ENCODE assay signal across 8 mouse cellular contexts in the genomic region with DNA sequence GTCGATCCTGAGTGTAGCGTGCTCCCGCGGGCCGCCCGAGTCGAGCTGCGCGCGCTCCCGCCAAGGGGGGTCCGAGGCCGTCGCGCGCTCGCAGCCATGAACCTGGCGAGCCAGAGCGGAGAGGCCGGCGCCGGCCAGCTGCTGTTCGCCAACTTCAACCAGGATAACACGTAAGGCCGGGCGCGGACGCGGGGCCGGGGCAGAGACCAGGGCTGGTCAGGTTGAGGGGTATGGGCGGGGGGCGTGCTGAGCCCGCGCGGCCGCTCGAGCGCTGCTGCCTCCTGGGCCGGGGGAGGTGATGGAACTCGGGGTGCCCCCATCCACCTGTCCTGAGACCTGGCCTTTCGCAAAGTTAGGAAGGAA. TPM values are rescaled to one million over a fixed set of nuclear protein-coding genes. Genes with fewer than 3 reads are reported as not detected.
A peak's percentile ranks its signal among the peaks of the same experiment; 100 is the strongest.
DNase-seq lines count a peak whose midpoint lies in the region; ATAC-seq and TF ChIP-seq lines count a peak whose summit lies in the region.

No protein-coding gene starts in this region.

- peaks cover 13% of the 10 kb centered on the region for H3K4me1 ChIP-seq in heart, embryonic 15.5 days (replicated peaks)
- peaks cover 9% of the 10 kb centered on the region for H3K4me1 ChIP-seq in heart, postnatal 0 days (ENCODE audit: control insufficient read depth, insufficient read depth)
- H3K4me1 ChIP-seq in midbrain, embryonic 11.5 days (ENCODE audit: control insufficient read depth, insufficient read depth, low read length): peaks cover 14% of the 10 kb centered on the region

- H3K27me3 ChIP-seq in heart, embryonic 15.5 days: no peaks in the 10 kb centered on the region
- H3K27me3 ChIP-seq in heart, postnatal 0 days (ENCODE audit: control insufficient read depth, insufficient read depth, low read length): no peaks in the 10 kb centered on the region
- no peaks in the 10 kb centered on the region for H3K27me3 ChIP-seq in midbrain, embryonic 11.5 days (ENCODE audit: control insufficient read depth, insufficient read depth, low read length)

- no peak for DNase-seq in heart, adult 11 months
- peak; percentile 26 for DNase-seq in T-cell, adult 2 months (ENCODE audit: low spot score)
- no peak for DNase-seq in heart, postnatal 0 days (ENCODE audit: low spot score)
- no peak for DNase-seq in midbrain, embryonic 11.5 days (ENCODE audit: low spot score, missing footprints)
- no peak for DNase-seq in retina, postnatal 1 day
- DNase-seq in left cerebral cortex, adult 9 months (ENCODE audit: low spot score in 2 of 2): no peak
- DNase-seq in adrenal gland, postnatal 4 days (ENCODE audit: low spot score in 2 of 2): no peak

- H3K9ac ChIP-seq in heart, embryonic 15.5 days: peak overlapping the region; percentile 92
- peak overlapping the region; percentile 88 for H3K9ac ChIP-seq in heart, postnatal 0 days (replicated peaks; ENCODE audit: low read depth, low read length)
- peak overlapping the region; percentile 81 for H3K9ac ChIP-seq in midbrain, embryonic 11.5 days (ENCODE audit: low read length)

- peaks cover 7% of the 10 kb centered on the region; the same call in 1 of the 2 replicates for H3K36me3 ChIP-seq in heart, embryonic 15.5 days
- H3K36me3 ChIP-seq in heart, postnatal 0 days (replicated peaks; ENCODE audit: control insufficient read depth, insufficient read depth, low read length): peaks cover 18% of the 10 kb centered on the region
- peaks cover 8% of the 10 kb centered on the region; the same call in 1 of the 2 replicates for H3K36me3 ChIP-seq in midbrain, embryonic 11.5 days (ENCODE audit: control insufficient read depth, insufficient read depth, low read length)

- WGBS in heart, embryonic 15.5 days: under 1% methylated on average over 41 of the region's 41 CpGs
- WGBS in heart, postnatal 0 days: 0% methylated on average over 26 of the region's 41 CpGs
- under 1% methylated on average over 41 of the region's 41 CpGs for WGBS in midbrain, embryonic 11.5 days

- H3K27ac ChIP-seq in heart, embryonic 15.5 days: peak overlapping the region; percentile 85
- H3K27ac ChIP-seq in heart, postnatal 0 days (ENCODE audit: low read depth): peak overlapping the region; percentile 82
- H3K27ac ChIP-seq in midbrain, embryonic 11.5 days (ENCODE audit: low read depth, low read length): peak overlapping the region; percentile 65

- peak overlapping the region; percentile 92 for H3K4me3 ChIP-seq in heart, embryonic 15.5 days
- H3K4me3 ChIP-seq in heart, postnatal 0 days (ENCODE audit: low read depth, low read length): peak overlapping the region; percentile 94
- H3K4me3 ChIP-seq in midbrain, embryonic 11.5 days (ENCODE audit: low read depth, low read length): peak overlapping the region; percentile 93

- TF ChIP-seq EP300 in heart, postnatal 0 days (IDR thresholded peaks at IDR 0.05; ENCODE audit: low read depth): no peak

- H3K9me3 ChIP-seq in heart, embryonic 15.5 days (replicated peaks): no peaks in the 10 kb centered on the region
- H3K9me3 ChIP-seq in heart, postnatal 0 days (replicated peaks; ENCODE audit: control insufficient read depth, low read length): no peaks in the 10 kb centered on the region
- no peaks in the 10 kb centered on the region for H3K9me3 ChIP-seq in midbrain, embryonic 11.5 days (ENCODE audit: control insufficient read depth, low read length)

- ATAC-seq in heart, embryonic 15.5 days (replicated peaks; ENCODE audit: insufficient number of reproducible peaks, insufficient read depth, low FRiP score, low read depth): peak; percentile 45; the same call in 1 of the 2 replicates
- ATAC-seq in heart, postnatal 0 days (ENCODE audit: insufficient read depth, low read depth): peak; percentile 50
- peak; percentile 80 for ATAC-seq in midbrain, embryonic 11.5 days (ENCODE audit: low FRiP score)

- TF ChIP-seq CTCF in heart, postnatal 0 days (IDR thresholded peaks at IDR 0.05; ENCODE audit: low read depth): no peak

- H3K4me2 ChIP-seq in heart, embryonic 15.5 days: peak overlapping the region; percentile 77
- H3K4me2 ChIP-seq in heart, postnatal 0 days (ENCODE audit: low read depth, low read length): peak overlapping the region; percentile 91
- peak overlapping the region; percentile 87 for H3K4me2 ChIP-seq in midbrain, embryonic 11.5 days

RNA-seq across cellular contexts. Expression of gene Wipi2, which starts 2.1 kb away (rescaled TPM):
- polyA plus RNA-seq in heart, embryonic 15.5 days (2015; fragmentation: Nextera tagmentation; extraction: Ambion mirVana): 23.9 and 28.3 TPM in 2 replicates
- total RNA-seq in heart, postnatal 0 days (2014; rRNA removed; ENCODE audit: low replicate concordance): 37.2 and 50.8 TPM in 2 replicates
- polyA plus RNA-seq in heart, postnatal 0 days (2015; fragmentation: Nextera tagmentation; extraction: Ambion mirVana): 19.6 and 20.7 TPM in 2 replicates
- 53.1 and 55.7 TPM in 2 replicates for polyA plus RNA-seq in midbrain, embryonic 11.5 days (2014; fragmentation: Nextera tagmentation; extraction: Ambion mirVana)
- 10 to 100 TPM; 88.7 to 93.0 TPM for total RNA-seq in adrenal gland, postnatal 4 days (2021)

RNA-seq across cellular contexts. Expression of gene Mmd2, which starts 21.0 kb away (rescaled TPM):
- polyA plus RNA-seq in heart, embryonic 15.5 days (2015; fragmentation: Nextera tagmentation; extraction: Ambion mirVana): 0.09 and 0.90 TPM in 2 replicates
- total RNA-seq in heart, postnatal 0 days (2014; rRNA removed; ENCODE audit: low replicate concordance): 0.08 TPM in 1 of 2 replicates, not detected in the other
- 0.08 TPM in 1 of 2 replicates, not detected in the other for polyA plus RNA-seq in heart, postnatal 0 days (2015; fragmentation: Nextera tagmentation; extraction: Ambion mirVana)
- polyA plus RNA-seq in midbrain, embryonic 11.5 days (2014; fragmentation: Nextera tagmentation; extraction: Ambion mirVana): 8.4 and 9.1 TPM in 2 replicates
- total RNA-seq in adrenal gland, postnatal 4 days (2021): 10 to 100 TPM; 23.9 to 26.4 TPM
